ENCODE assay signal across 8 mouse cellular contexts in the genomic region with DNA sequence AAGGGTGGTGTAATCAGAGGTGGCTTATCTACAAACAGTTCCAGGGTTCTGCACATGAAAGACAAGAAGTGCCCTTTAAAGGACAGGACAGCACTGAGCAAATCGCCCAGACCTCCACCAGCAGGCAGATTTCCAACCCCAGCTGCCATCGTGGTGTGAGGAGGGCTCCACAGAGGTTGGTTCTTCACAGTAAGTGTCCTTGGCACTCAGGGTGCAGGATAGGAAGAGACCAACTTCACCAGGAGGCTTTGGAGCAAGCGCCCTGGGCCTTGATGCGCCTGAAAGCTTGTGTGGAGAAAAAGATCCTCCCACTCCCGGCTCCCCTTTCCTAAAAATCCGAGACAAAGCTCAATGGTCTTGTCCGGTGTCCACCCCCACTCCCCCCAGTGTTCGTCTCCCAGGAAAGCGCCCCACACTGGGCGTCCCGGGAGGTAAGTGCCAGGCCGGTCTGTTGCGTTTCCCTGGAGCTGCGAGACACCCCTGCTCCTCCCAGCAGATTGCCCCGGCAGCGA. TPM values are rescaled to one million over a fixed set of nuclear protein-coding genes. Genes with fewer than 3 reads are reported as not detected.
DNase-seq lines count a peak whose midpoint lies in the region; ATAC-seq and TF ChIP-seq lines count a peak whose summit lies in the region.

No protein-coding gene starts in this region.

- peaks cover 3% of the 10 kb centered on the region for H3K4me1 ChIP-seq in ES-Bruce4 (ENCODE audit: control insufficient read depth, insufficient read depth, low read length)
- H3K4me1 ChIP-seq in heart, adult 2 months (ENCODE audit: control insufficient read depth, insufficient read depth, low read length), result peaks cover 6% of the 10 kb centered on the region
- peaks cover 17% of the 10 kb centered on the region for H3K4me1 ChIP-seq in kidney, embryonic 16.5 days (ENCODE audit: insufficient read depth, low read length)

- peak overlapping the region; percentile 58 for H3K4me2 ChIP-seq in kidney, embryonic 16.5 days (replicated peaks; ENCODE audit: low read depth, low read length)

- no peak for TF ChIP-seq EP300 in ES-Bruce4 (IDR thresholded peaks at IDR 0.05; ENCODE audit: insufficient read depth, low read depth, low read length)
- TF ChIP-seq EP300 in heart, adult 2 months (IDR thresholded peaks at IDR 0.05; ENCODE audit: insufficient read depth, low read depth, low read length), result no peak

- no peak for TF ChIP-seq CTCF in ES-Bruce4 (IDR thresholded peaks at IDR 0.05; ENCODE audit: low read depth, low read length)
- no peak for TF ChIP-seq CTCF in heart, adult 2 months (IDR thresholded peaks at IDR 0.05)

- TF ChIP-seq POLR2A in ES-Bruce4 (IDR thresholded peaks at IDR 0.05; ENCODE audit: insufficient read depth, low read length), result no peak
- peak; percentile 66 for TF ChIP-seq POLR2A in heart, adult 2 months (IDR thresholded peaks at IDR 0.05; ENCODE audit: insufficient read depth, low read depth, low read length)

- H3K27ac ChIP-seq in ES-Bruce4 (ENCODE audit: insufficient read depth, low read length), result no peak overlapping the region
- H3K27ac ChIP-seq in heart, adult 2 months, result peak overlapping the region; percentile 91
- H3K27ac ChIP-seq in kidney, embryonic 16.5 days (ENCODE audit: low read length), result peak overlapping the region; percentile 94

- peak overlapping the region; percentile 60 for H3K9ac ChIP-seq in ES-Bruce4 (ENCODE audit: low read depth, poor library complexity, severe bottlenecking)
- peak overlapping the region; percentile 81 for H3K9ac ChIP-seq in heart, adult 2 months (ENCODE audit: low read depth, low read length)
- H3K9ac ChIP-seq in kidney, embryonic 16.5 days (replicated peaks; ENCODE audit: low read length), result peak overlapping the region; percentile 74

- H3K36me3 ChIP-seq in ES-Bruce4 (ENCODE audit: control insufficient read depth, insufficient read depth, low read length, poor library complexity, severe bottlenecking), result no peaks in the 10 kb centered on the region
- peaks cover 8% of the 10 kb centered on the region for H3K36me3 ChIP-seq in heart, adult 2 months (ENCODE audit: control insufficient read depth, insufficient read depth, low read length)
- peaks cover 5% of the 10 kb centered on the region; the same call in 1 of the 2 replicates for H3K36me3 ChIP-seq in kidney, embryonic 16.5 days (ENCODE audit: insufficient read depth, low read length)

- DNase-seq in adipocyte (ENCODE audit: low spot score), result peak; percentile 64
- peak in 1 of 2 experiments; percentile 66 for DNase-seq in heart, adult 2 months
- no peak for DNase-seq in thymus, postnatal 25 days
- no peak for DNase-seq in right cerebral cortex, adult 2 months (ENCODE audit: low spot score in 2 of 2)
- DNase-seq in spleen, postnatal 4 days (ENCODE audit: low spot score in 2 of 2), result no peak

- peak; percentile 74 for ATAC-seq in kidney, embryonic 16.5 days (ENCODE audit: low FRiP score, low TSS enrichment)
- ATAC-seq in megakaryocyte progenitor cell, adult 5-6 weeks (replicated peaks; ENCODE audit: poor library complexity), result peak; percentile 21; the same call in 1 of the 2 replicates

- H3K79me2 ChIP-seq in heart, adult 2 months (replicated peaks; ENCODE audit: control insufficient read depth, insufficient read depth, low read length), result no peaks in the 10 kb centered on the region

- WGBS in heart, adult 2 months, result 3% methylated on average over 16 of the region's 16 CpGs
- WGBS in kidney, embryonic 16.5 days, result under 1% methylated on average over 16 of the region's 16 CpGs

- intact Hi-C loops in heart, adult 2 months (cut with DNase I), result loop anchor here (5.0 kb wide), 2 partner anchors 91 to 279 kb away; no protein-coding TSS in a partner anchor

- H3K27me3 ChIP-seq in ES-Bruce4 (ENCODE audit: control insufficient read depth, insufficient read depth, low read length, poor library complexity, severe bottlenecking), result peaks cover 4% of the 10 kb centered on the region; the same call in 1 of the 2 replicates
- H3K27me3 ChIP-seq in heart, adult 2 months (ENCODE audit: control insufficient read depth, insufficient read depth, low read length), result no peaks in the 10 kb centered on the region
- H3K27me3 ChIP-seq in kidney, embryonic 16.5 days (ENCODE audit: insufficient read depth, low read length), result no peaks in the 10 kb centered on the region

- H3K4me3 ChIP-seq in ES-Bruce4 (ENCODE audit: low read depth, low read length), result peak overlapping the region; percentile 37
- H3K4me3 ChIP-seq in heart, adult 2 months, result peak overlapping the region; percentile 47
- H3K4me3 ChIP-seq in kidney, embryonic 16.5 days (ENCODE audit: low read length), result peak overlapping the region; percentile 52

- no peaks in the 10 kb centered on the region for H3K9me3 ChIP-seq in ES-Bruce4 (replicated peaks; ENCODE audit: control insufficient read depth, insufficient read depth, low read length, poor library complexity, severe bottlenecking)
- no peaks in the 10 kb centered on the region for H3K9me3 ChIP-seq in kidney, embryonic 16.5 days (ENCODE audit: low read length)

RNA-seq across cellular contexts. Expression of gene Ednra, which starts 0.7 kb away (rescaled TPM):
- polyA plus RNA-seq in ES-Bruce4 (2011; ENCODE audit: insufficient read depth, insufficient read length, low read depth, missing spikeins), result 0.34 and 0.37 TPM in 2 replicates
- total RNA-seq in heart, adult 2 months (2021), result 10 to 100 TPM; 41.3 to 41.7 TPM
- polyA plus RNA-seq in heart, adult 2 months (2012; rRNA removed), result 25.6 and 47.0 TPM in 2 replicates
- 28.6 and 32.4 TPM in 2 replicates for polyA plus RNA-seq in kidney, embryonic 16.5 days (2015; fragmentation: Nextera tagmentation; extraction: Ambion mirVana)
- total RNA-seq in megakaryocyte progenitor cell, adult 5-6 weeks (2015), result 0.81 and 1.5 TPM in 2 replicates
- total RNA-seq in megakaryocyte progenitor cell, adult 5-6 weeks (2017), result 0.25 and 1.0 TPM in 2 replicates

Comparison
In these comparisons a context has a peak if more than half of its experiments do, and no peak if none do; other contexts are left out.
1. RNA of gene Ednra, which starts 0.7 kb away (polyA plus RNA-seq): 28.6 to 32.4 TPM in kidney, embryonic 16.5 days and 25.6 to 47.0 TPM in heart, adult 2 months; 0.34 to 0.37 TPM in ES-Bruce4; every median in the first group is over 10 times any median in the second.
2. Peak in every context shown above with its lines, with median percentiles within 50 percentile points of each other: H3K4me3 ChIP-seq and H3K9ac ChIP-seq.